Mouse (Mus musculus) small intestine, adult 2 months (tissue): ENCODE measurements around the gene Qk.

Source experiments
- CTCF ChIP-seq: fragments of 200-500 bp; IDR thresholded peaks from 2 replicates; pipeline ENCODE4 v1.5.1; 2012; ENCODE audit warnings: low read depth, mild to moderate bottlenecking, control low read depth, inconsistent platforms, low read length, moderate library complexity, mixed read lengths; ENCODE audit not compliant: insufficient replicate concordance, insufficient read length; ENCODE audit errors: extremely low read depth
- POLR2A ChIP-seq: fragments of 200-500 bp; IDR thresholded peaks from 2 replicates; pipeline ENCODE4 v1.6.1; 2012; ENCODE audit warnings: low read depth, mild to moderate bottlenecking, control low read depth, inconsistent platforms, low read length, moderate library complexity

GRCm38 (mm10) chr17:10366577-10366976 is 46.9 kb upstream of the Qk start:
- TF ChIP-seq CTCF (no peak), POLR2A (no peak)
